Mouse (Mus musculus): ENCODE measurements around the gene BC051019. TPM values are rescaled to one million over a fixed set of nuclear protein-coding genes. Genes with fewer than 3 reads are reported as not detected.

BC051019 gene
- polyA plus RNA-seq, 1 experiment = not detected

DNA sequence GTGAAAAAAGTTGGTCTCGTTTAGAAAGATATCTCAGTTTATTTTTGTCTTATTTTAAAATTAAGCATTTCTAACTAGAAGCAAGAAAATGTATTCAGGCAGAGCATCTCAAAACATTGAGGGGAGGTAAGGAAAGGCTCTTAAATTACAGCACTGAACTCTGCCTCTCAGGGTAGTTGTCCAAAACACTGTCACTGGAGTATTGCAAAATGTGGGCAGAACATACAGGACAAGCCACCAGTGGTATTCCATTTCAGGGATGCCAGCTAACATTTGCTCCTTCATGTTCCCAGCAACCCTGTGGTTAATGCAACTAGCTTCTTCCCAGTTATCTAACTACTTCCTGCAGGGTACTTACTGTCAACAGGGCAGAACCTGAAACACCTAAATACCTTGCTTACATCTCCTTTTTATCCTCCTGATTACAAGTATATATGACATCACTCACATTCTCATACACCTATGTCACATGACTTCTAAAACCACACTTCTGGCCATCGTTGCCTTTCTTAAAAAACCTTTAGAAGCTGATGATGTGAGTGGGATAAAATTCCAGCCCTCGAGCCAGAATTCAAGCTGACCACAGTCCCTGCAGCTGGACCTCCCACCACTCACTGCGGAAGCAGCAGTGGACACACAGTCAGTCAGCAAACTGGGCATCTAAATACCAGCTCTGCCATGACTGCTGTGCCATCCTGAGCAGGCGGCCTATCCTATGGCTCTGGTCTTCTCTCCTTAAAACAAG is 54.1 kb downstream of the BC051019 start:
- peaks cover 47% of the 10 kb centered on the region for H3K4me1 ChIP-seq

GRCm38 (mm10) chr7:109666664-109667063 is 57.0 kb downstream of the BC051019 start:
- Histone ChIP-seq H3K4me3 (replicated peaks) (no peak overlapping the region), H3K9me3 (no peaks in the 10 kb centered on the region), H3K4me1 (peaks cover 30% of the 10 kb centered on the region), H3K27me3 (replicated peaks) (peaks cover 13% of the 10 kb centered on the region), H3K36me3 (replicated peaks; ENCODE audit: low read length) (no peaks in the 10 kb centered on the region)
- no peak for TF ChIP-seq FLI1 (IDR thresholded peaks at IDR 0.05; ENCODE audit: low read length)

More for the DNA sequence above, 54.1 kb downstream of the BC051019 start:
- Histone ChIP-seq H3K4me3 (replicated peaks) (peak overlapping the region; percentile 34), H3K9me3 (no peaks in the 10 kb centered on the region), H3K27me3 (replicated peaks) (peaks cover 20% of the 10 kb centered on the region), H3K36me3 (replicated peaks; ENCODE audit: low read length) (no peaks in the 10 kb centered on the region)
- TF ChIP-seq FLI1 (IDR thresholded peaks at IDR 0.05; ENCODE audit: low read length) (no peak), GATA1 (IDR thresholded peaks at IDR 0.05; ENCODE audit: borderline replicate concordance, low read length) (no peak)

GRCm38 (mm10) chr7:109662626-109663025 is 61.0 kb downstream of the BC051019 start:
- H3K36me3 ChIP-seq (replicated peaks; ENCODE audit: low read length) = no peaks in the 10 kb centered on the region
- H3K9me3 ChIP-seq = no peaks in the 10 kb centered on the region
- TF ChIP-seq GATA1 (IDR thresholded peaks at IDR 0.05; ENCODE audit: borderline replicate concordance, low read length) = no peak
- TF ChIP-seq FLI1 (IDR thresholded peaks at IDR 0.05; ENCODE audit: low read length) = no peak
- H3K4me3 ChIP-seq (replicated peaks) = no peak overlapping the region
- peaks cover 4% of the 10 kb centered on the region for H3K27me3 ChIP-seq (replicated peaks)
- peaks cover 30% of the 10 kb centered on the region for H3K4me1 ChIP-seq

Other genes starting within 250 kb of the BC051019 start
- gene Trim66, start 215.7 kb downstream of the BC051019 start, polyA plus RNA-seq (2012; ENCODE audit: insufficient read depth, low replicate concordance) = not detected in 2 replicates
- gene Rpl27a, start 204.7 kb downstream of the BC051019 start, polyA plus RNA-seq (2012; ENCODE audit: insufficient read depth, low replicate concordance) = 2,127 and 9,018 TPM in 2 replicates
- 1.1 and 2.0 TPM in 2 replicates for gene St5, start 20.2 kb downstream of the BC051019 start, polyA plus RNA-seq (2012; ENCODE audit: insufficient read depth, low replicate concordance)
- 4.2 and 38.3 TPM in 2 replicates for gene Akip1, start 20.2 kb downstream of the BC051019 start, polyA plus RNA-seq (2012; ENCODE audit: insufficient read depth, low replicate concordance)
- gene Ascl3, start 7.9 kb upstream of the BC051019 start, polyA plus RNA-seq (2012; ENCODE audit: insufficient read depth, low replicate concordance) = 1.1 TPM in 1 of 2 replicates, not detected in the other
- 2.3 and 12.5 TPM in 2 replicates for gene Tmem9b, start 29.0 kb upstream of the BC051019 start, polyA plus RNA-seq (2012; ENCODE audit: insufficient read depth, low replicate concordance)
- 0.69 TPM in 1 of 2 replicates, not detected in the other for gene Nrip3, start 58.2 kb upstream of the BC051019 start, polyA plus RNA-seq (2012; ENCODE audit: insufficient read depth, low replicate concordance)
- gene Scube2, start 141.8 kb upstream of the BC051019 start, polyA plus RNA-seq (2012; ENCODE audit: insufficient read depth, low replicate concordance) = not detected in 2 replicates
- gene Dennd5a, start 236.6 kb upstream of the BC051019 start, polyA plus RNA-seq (2012; ENCODE audit: insufficient read depth, low replicate concordance) = 3.2 and 4.8 TPM in 2 replicates

All from megakaryocyte, embryonic 14.5 days (primary cell).